In genomic region chr7:135481150-135481549, GRCm38 (mm10) we compare ENCODE assay signal across 21 mouse cellular contexts. TPM values are rescaled to one million over a fixed set of nuclear protein-coding genes. Genes with fewer than 3 reads are reported as not detected.
"Had no signal": no experiment of that assay in that cellular context is flagged by ENCODE, and none has a peak within 500 bp of the region (broad histone marks: within the 10 kb centered on the region; RNA-seq: fewer than 3 reads in every experiment).

No protein-coding gene starts in this region.

- H3K27ac ChIP-seq: liver, embryonic 13.5 days; liver, embryonic 15.5 days; lung, embryonic 15.5 days; midbrain, embryonic 12.5 days; neural tube, embryonic 13.5 days; neural tube, embryonic 15.5 days had no signal

- DNase-seq: liver, embryonic 13.5 days; liver, postnatal 0 days; lung, adult 2 months; lung, postnatal 10 days; lung, postnatal 4 days; midbrain, embryonic 14.5 days; retina, postnatal 1 day; right cerebral cortex, adult 18-20 months; right cerebral cortex, postnatal 25 days; right cerebral cortex, postnatal 4 days; spleen, adult 18-20 months; thymus, adult 18-20 months; thymus, postnatal 14 days; thymus, postnatal 36 days had no signal

- H3K36me3 ChIP-seq: liver, embryonic 13.5 days; liver, embryonic 15.5 days; lung, embryonic 15.5 days; midbrain, embryonic 12.5 days; neural tube, embryonic 13.5 days; neural tube, embryonic 15.5 days had no signal

- ATAC-seq: liver, postnatal 0 days had no signal

- H3K4me3 ChIP-seq: liver, embryonic 13.5 days; liver, embryonic 15.5 days; lung, embryonic 15.5 days; midbrain, embryonic 12.5 days; neural tube, embryonic 13.5 days; neural tube, embryonic 15.5 days had no signal

- H3K27me3 ChIP-seq: liver, embryonic 15.5 days; lung, embryonic 15.5 days had no signal

- H3K9me3 ChIP-seq: liver, embryonic 13.5 days; liver, embryonic 15.5 days; lung, embryonic 15.5 days; midbrain, embryonic 12.5 days; neural tube, embryonic 13.5 days; neural tube, embryonic 15.5 days had no signal

- H3K4me1 ChIP-seq: liver, embryonic 13.5 days; liver, embryonic 15.5 days had no signal

- H3K9ac ChIP-seq: liver, embryonic 13.5 days; liver, embryonic 15.5 days; liver, postnatal 0 days; lung, embryonic 15.5 days; midbrain, embryonic 12.5 days; neural tube, embryonic 13.5 days; neural tube, embryonic 15.5 days had no signal

- H3K4me2 ChIP-seq: liver, embryonic 13.5 days; liver, embryonic 15.5 days; lung, embryonic 15.5 days; midbrain, embryonic 12.5 days; neural tube, embryonic 13.5 days; neural tube, embryonic 15.5 days had no signal

RNA-seq across cellular contexts. Expression of gene Clrn3, which starts 47.3 kb away (rescaled TPM):
- polyA plus RNA-seq: liver, embryonic 13.5 days; liver, postnatal 0 days; lung, adult 2 months; midbrain, embryonic 12.5 days; midbrain, embryonic 14.5 days; midbrain, postnatal 0 days; neural tube, embryonic 11.5 days; neural tube, embryonic 13.5 days; neural tube, embryonic 15.5 days had no signal
